ENCODE assay signal across 18 mouse cellular contexts in genomic region chr7:118256740-118257139, GRCm38 (mm10). TPM values are rescaled to one million over a fixed set of nuclear protein-coding genes. Genes with fewer than 3 reads are reported as not detected.
DNase-seq lines count a peak whose midpoint lies in the region; ATAC-seq and TF ChIP-seq lines count a peak whose summit lies in the region.
"Had no signal": no experiment of that assay in that cellular context is flagged by ENCODE, and none has a peak within 500 bp of the region (broad histone marks: within the 10 kb centered on the region; RNA-seq: fewer than 3 reads in every experiment).

No protein-coding gene starts in this region.

- TF ChIP-seq RAD21 in MEL (IDR thresholded peaks at IDR 0.05; ENCODE audit: low read depth, low read length), result no peak

- H3K9me3 ChIP-seq in heart, postnatal 0 days (replicated peaks; ENCODE audit: control insufficient read depth, low read length), result no peaks in the 10 kb centered on the region
- no peaks in the 10 kb centered on the region for H3K9me3 ChIP-seq in MEL (replicated peaks; ENCODE audit: insufficient read depth, low read length)
- H3K9me3 ChIP-seq: embryonic facial prominence, embryonic 13.5 days; forebrain, embryonic 12.5 days; G1E; hindbrain, embryonic 12.5 days had no signal

- TF ChIP-seq POLR2A in cerebellum, adult 2 months (IDR thresholded peaks at IDR 0.05; ENCODE audit: borderline replicate concordance, insufficient read depth, low read length), result no peak
- TF ChIP-seq POLR2A in kidney, adult 2 months (IDR thresholded peaks at IDR 0.05; ENCODE audit: low read depth, low read length), result no peak
- no peak for TF ChIP-seq POLR2A in MEL (IDR thresholded peaks at IDR 0.05; ENCODE audit: control insufficient read depth in 1 of 2, insufficient read depth in 1 of 2, low read depth in 1 of 2, low read length in 2 of 2, poor library complexity in 1 of 2)

- H3K4me1 ChIP-seq in cerebellum, adult 2 months (ENCODE audit: control insufficient read depth, insufficient read depth, low read length), result peaks cover 35% of the 10 kb centered on the region
- peaks cover 15% of the 10 kb centered on the region for H3K4me1 ChIP-seq in heart, postnatal 0 days (ENCODE audit: control insufficient read depth, insufficient read depth)
- H3K4me1 ChIP-seq in kidney, adult 2 months (ENCODE audit: control insufficient read depth, insufficient read depth, low read length), result peaks cover 8% of the 10 kb centered on the region
- H3K4me1 ChIP-seq in MEL (ENCODE audit: control insufficient read depth in 1 of 2, insufficient read depth in 2 of 2, low read length in 2 of 2), result no peaks in the 10 kb centered on the region; a peak in 1 of 4 replicates

- H3K9ac ChIP-seq in heart, postnatal 0 days (replicated peaks; ENCODE audit: low read depth, low read length), result no peak overlapping the region
- H3K9ac ChIP-seq in MEL (ENCODE audit: control insufficient read depth, low read depth, low read length, poor library complexity, severe bottlenecking), result peak overlapping the region; percentile 50
- H3K9ac ChIP-seq: embryonic facial prominence, embryonic 13.5 days; forebrain, embryonic 12.5 days; hindbrain, embryonic 12.5 days had no signal

- no peaks in the 10 kb centered on the region for H3K36me3 ChIP-seq in heart, postnatal 0 days (replicated peaks; ENCODE audit: control insufficient read depth, insufficient read depth, low read length)
- no peaks in the 10 kb centered on the region for H3K36me3 ChIP-seq in kidney, adult 2 months (ENCODE audit: control insufficient read depth, insufficient read depth, low read length)
- no peaks in the 10 kb centered on the region for H3K36me3 ChIP-seq in MEL (ENCODE audit: control insufficient read depth in 1 of 2, insufficient read depth in 2 of 2, low read length in 2 of 2)
- H3K36me3 ChIP-seq: embryonic facial prominence, embryonic 13.5 days; forebrain, embryonic 12.5 days; G1E; hindbrain, embryonic 12.5 days had no signal

- intact Hi-C loops in heart, postnatal 25 days (cut with DNase I), result no loop called here

- H3K4me3 ChIP-seq in cerebellum, adult 2 months (replicated peaks; ENCODE audit: insufficient read depth, low read depth, low read length), result no peak overlapping the region
- H3K4me3 ChIP-seq in heart, postnatal 0 days (ENCODE audit: low read depth, low read length), result no peak overlapping the region
- H3K4me3 ChIP-seq in kidney, adult 2 months (ENCODE audit: insufficient read depth, low read depth, low read length), result no peak overlapping the region
- no peak overlapping the region for H3K4me3 ChIP-seq in MEL (ENCODE audit: control insufficient read depth in 1 of 2, insufficient read depth in 1 of 2, low read depth in 2 of 2, low read length in 2 of 2)
- H3K4me3 ChIP-seq: embryonic facial prominence, embryonic 13.5 days; forebrain, embryonic 12.5 days; hindbrain, embryonic 12.5 days had no signal

- 66% methylated on average over 6 of the region's 6 CpGs for WGBS in cerebellum, adult 2 months
- WGBS in heart, postnatal 0 days, result 50% methylated on average over 6 of the region's 6 CpGs
- WGBS in kidney, adult 2 months, result 88% methylated on average over 6 of the region's 6 CpGs

- no peak for TF ChIP-seq CTCF in cerebellum, adult 2 months (IDR thresholded peaks at IDR 0.05; ENCODE audit: borderline replicate concordance, insufficient read depth, low read depth, low read length)
- TF ChIP-seq CTCF in heart, postnatal 0 days (IDR thresholded peaks at IDR 0.05; ENCODE audit: low read depth), result no peak
- no peak for TF ChIP-seq CTCF in kidney, adult 2 months (conservative IDR thresholded peaks at IDR 0.05; ENCODE audit: insufficient read depth, insufficient read length, low read depth, low read length)
- TF ChIP-seq CTCF in MEL (IDR thresholded peaks at IDR 0.05 in 2 of 3, conservative IDR thresholded peaks at IDR 0.05 in 1 of 3; ENCODE audit: control insufficient read depth in 1 of 3, insufficient read depth in 1 of 3, low read depth in 2 of 3, low read length in 3 of 3, poor library complexity in 1 of 3, severe bottlenecking in 1 of 3), result no peak

- ATAC-seq in heart, postnatal 0 days (ENCODE audit: insufficient read depth, low read depth), result no peak
- ATAC-seq: forebrain, embryonic 16.5 days; hindbrain, embryonic 16.5 days had no signal

- peak overlapping the region; percentile 89 for H3K27ac ChIP-seq in cerebellum, adult 2 months (ENCODE audit: insufficient read depth, low read length)
- H3K27ac ChIP-seq in heart, postnatal 0 days (ENCODE audit: low read depth), result peak overlapping the region; percentile 11
- H3K27ac ChIP-seq in kidney, adult 2 months (ENCODE audit: insufficient read depth, low read depth, low read length), result no peak overlapping the region
- H3K27ac ChIP-seq in MEL (ENCODE audit: control insufficient read depth, low read depth, low read length), result no peak overlapping the region
- H3K27ac ChIP-seq: embryonic facial prominence, embryonic 13.5 days; forebrain, embryonic 12.5 days; hindbrain, embryonic 12.5 days had no signal

- no peak for DNase-seq in cerebellum, adult 2 months
- DNase-seq in cerebellum, adult 11-12 months, result no peak
- no peak for DNase-seq in heart, postnatal 0 days (ENCODE audit: low spot score)
- DNase-seq in heart, postnatal 25 days (ENCODE audit: low spot score), result no peak
- DNase-seq in kidney, adult 2 months, result peak; percentile 36
- DNase-seq in kidney, adult 11 months, result no peak
- DNase-seq in MEL (ENCODE audit: low read depth, low spot score), result peak; percentile 14
- DNase-seq: adrenal gland, postnatal 10 days; B cell, adult 2 months; cerebellum, adult 11 months; cerebellum, adult 9-11 months; gastrocnemius, postnatal 25 days had no signal

- H3K79me2 ChIP-seq in MEL (ENCODE audit: control insufficient read depth, insufficient read depth, low read length, poor library complexity), result no peaks in the 10 kb centered on the region

- H3K4me2 ChIP-seq in heart, postnatal 0 days (ENCODE audit: low read depth, low read length), result no peak overlapping the region
- H3K4me2 ChIP-seq: embryonic facial prominence, embryonic 13.5 days; forebrain, embryonic 12.5 days; hindbrain, embryonic 12.5 days had no signal

- no peak for TF ChIP-seq EP300 in heart, postnatal 0 days (IDR thresholded peaks at IDR 0.05; ENCODE audit: low read depth)
- no peak for TF ChIP-seq EP300 in MEL (IDR thresholded peaks at IDR 0.05; ENCODE audit: low read depth in 1 of 2, low read length in 2 of 2)

- no peaks in the 10 kb centered on the region for H3K27me3 ChIP-seq in cerebellum, adult 2 months (ENCODE audit: control insufficient read depth, insufficient read depth, low read length)
- H3K27me3 ChIP-seq in heart, postnatal 0 days (ENCODE audit: control insufficient read depth, insufficient read depth, low read length), result no peaks in the 10 kb centered on the region
- H3K27me3 ChIP-seq in kidney, adult 2 months (replicated peaks; ENCODE audit: control insufficient read depth, insufficient read depth, low read length), result no peaks in the 10 kb centered on the region
- H3K27me3 ChIP-seq in MEL (ENCODE audit: control insufficient read depth in 1 of 2, insufficient read depth in 2 of 2, low read length in 2 of 2), result no peaks in the 10 kb centered on the region
- H3K27me3 ChIP-seq: embryonic facial prominence, embryonic 13.5 days; forebrain, embryonic 12.5 days; hindbrain, embryonic 12.5 days had no signal

TF ChIP-seq in MEL, 35 proteins besides CTCF, POLR2A, EP300 and RAD21:
- TF ChIP-seq TCF12 (IDR thresholded peaks at IDR 0.05; ENCODE audit: low read depth, low read length) (no peak), ZKSCAN1 (IDR thresholded peaks at IDR 0.05; ENCODE audit: low read depth, low read length) (no peak), SMC3 (IDR thresholded peaks at IDR 0.05; ENCODE audit: low read depth, low read length) (no peak), UBTF (IDR thresholded peaks at IDR 0.05; ENCODE audit: borderline replicate concordance, insufficient read depth, low read depth, low read length) (no peak), MYB (IDR thresholded peaks at IDR 0.05; ENCODE audit: low read depth, low read length) (no peak), MYC (IDR thresholded peaks at IDR 0.05; ENCODE audit: low read depth, low read length) (no peak), NELFE (IDR thresholded peaks at IDR 0.05; ENCODE audit: low read depth, low read length) (no peak), GABPA (IDR thresholded peaks at IDR 0.05; ENCODE audit: low read depth, low read length) (no peak), MAX (IDR thresholded peaks at IDR 0.05; ENCODE audit: low read length) (no peak), POLR2AphosphoS5 (IDR thresholded peaks at IDR 0.05; ENCODE audit: borderline replicate concordance, low read depth, low read length) (no peak), E2F4 (IDR thresholded peaks at IDR 0.05; ENCODE audit: borderline replicate concordance, low read depth, low read length) (no peak), KAT2A (conservative IDR thresholded peaks at IDR 0.05; ENCODE audit: low read depth, low read length) (no peak), CHD2 (IDR thresholded peaks at IDR 0.05; ENCODE audit: low read length) (no peak)

RNA-seq across cellular contexts. Expression of gene Smg1, which starts 13.3 kb away (rescaled TPM):
- polyA plus RNA-seq in cerebellum, adult 2 months (2012; rRNA removed), result 118 and 139 TPM in 2 replicates
- 35.2 and 36.6 TPM in 2 replicates for total RNA-seq in heart, postnatal 0 days (2014; rRNA removed; ENCODE audit: low replicate concordance)
- polyA plus RNA-seq in heart, postnatal 0 days (2015; fragmentation: Nextera tagmentation; extraction: Ambion mirVana), result 8.4 and 8.7 TPM in 2 replicates
- total RNA-seq in heart, postnatal 25 days (2021), result 10 to 100 TPM; 35.9 to 41.0 TPM
- 15.5 and 17.8 TPM in 2 replicates for polyA plus RNA-seq in kidney, adult 2 months (2012; rRNA removed)
- 24.2 and 26.6 TPM in 2 replicates for total RNA-seq in MEL (2012; rRNA removed)
- 10 to 100 TPM; 32.6 to 49.6 TPM for polyA plus RNA-seq in MEL (2012; ENCODE audit: insufficient read depth in 1 of 2, insufficient read length in 2 of 2, low read depth in 1 of 2, low replicate concordance in 2 of 2, missing spikeins in 1 of 2)

Comparison
In these comparisons a context has a peak if more than half of its experiments do, and no peak if none do; other contexts are left out.
1. DNase-seq: peak in kidney, adult 2 months (single experiment) and MEL (single experiment); none in cerebellum, adult 2 months (0 of 2), cerebellum, adult 11-12 months (single experiment), heart, postnatal 0 days (single experiment), heart, postnatal 25 days (single experiment) and kidney, adult 11 months (single experiment).
2. H3K27ac ChIP-seq: peak in cerebellum, adult 2 months (single experiment) and heart, postnatal 0 days (single experiment); none in kidney, adult 2 months (single experiment) and MEL (single experiment).